Mouse (Mus musculus) left cerebral cortex, postnatal 14 days (tissue): ENCODE measurements around the gene Btbd9. TPM values are rescaled to one million over a fixed set of nuclear protein-coding genes. Genes with fewer than 3 reads are reported as not detected.
A peak's percentile ranks its signal among the peaks of the same experiment; 100 is the strongest.

Experiments used
- DNase-seq, 2 experiments: peaks; one replicate each; pipeline ENCODE4 v3.0.0; 2021 to 2022; ENCODE audit warnings: low spot score in 2 of 2, mixed read lengths in 1 of 2
- intact Hi-C: fragments of 180-260 bp; cut with DNase I; formaldehyde crosslinking; loops from one replicate; pipeline ENCODE4 v1.15.1; 2025
- total RNA-seq, 2 experiments: library from RNA; stranded (reverse); gene quantifications; 2 replicates each; pipeline ENCODE4 v1.2.3; 2021

Gene Btbd9
- total RNA-seq, 2 experiments from 2014 or later, result 78.9 to 95.2 TPM

DNA sequence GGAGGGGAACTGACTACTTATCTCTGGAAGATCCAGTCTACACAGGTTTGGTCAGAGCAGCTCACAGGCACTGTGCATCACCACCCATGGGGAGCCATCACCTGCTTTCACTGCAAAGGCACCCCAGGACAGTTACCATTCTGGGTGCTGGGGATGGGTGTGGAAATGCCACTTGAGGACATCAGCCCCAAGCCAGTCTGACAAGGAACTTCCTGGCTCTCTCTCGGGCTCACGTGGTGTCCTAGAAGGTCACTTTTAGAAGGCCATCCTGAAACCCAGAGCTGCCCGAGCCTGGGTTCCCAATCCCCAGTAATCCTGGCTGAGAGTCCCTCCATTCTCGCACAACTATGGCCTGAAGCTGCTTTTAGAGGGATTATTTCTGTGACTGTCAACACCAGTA, 360.5 kb downstream of the Btbd9 start:
- intact Hi-C loops, result no loop called here

GRCm38 (mm10) chr17:30214393-30214792, 361.9 kb downstream of the Btbd9 start:
- intact Hi-C loops, result no loop called here
- DNase-seq, result peak; percentile 72 to 82

More for the DNA sequence above, 360.5 kb downstream of the Btbd9 start:
- DNase-seq, result no peak

GRCm38 (mm10) chr17:30213371-30213770, 362.9 kb downstream of the Btbd9 start:
- intact Hi-C loops, result no loop called here

GRCm38 (mm10) chr17:30212647-30213046, 363.6 kb downstream of the Btbd9 start:
- intact Hi-C loops, result no loop called here
- DNase-seq, result no peak

More at GRCm38 (mm10) chr17:30213371-30213770, 362.9 kb downstream of the Btbd9 start:
- DNase-seq, result no peak

DNA sequence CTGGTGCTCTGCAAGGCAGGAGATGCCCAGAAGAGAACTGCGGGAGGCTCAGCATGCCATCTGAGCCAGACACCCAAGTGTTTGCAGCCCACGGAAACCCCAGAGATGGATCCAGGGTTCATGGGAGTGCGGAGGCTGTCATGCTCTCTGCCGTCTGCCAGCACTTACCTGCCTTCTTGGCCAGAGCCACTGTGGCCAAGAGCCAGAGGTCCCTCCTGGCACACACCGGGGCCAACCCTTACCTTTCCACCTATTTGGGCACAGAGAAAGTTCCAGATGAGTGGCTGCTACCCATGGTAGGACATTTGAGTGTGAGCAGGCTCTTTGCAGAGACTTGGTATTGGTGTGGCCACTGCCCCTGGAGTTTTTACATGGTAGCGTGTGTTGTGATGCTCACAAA, 365.4 kb downstream of the Btbd9 start:
- no peak for DNase-seq
- intact Hi-C loops, result no loop called here

- DNase-seq, result no peak
- intact Hi-C loops, result no loop called here
Observed at GRCm38 (mm10) chr17:30210262-30210661, 366.0 kb downstream of the Btbd9 start.

GRCm38 (mm10) chr17:30205062-30205825, 371.0 kb downstream of the Btbd9 start:
- no peak for DNase-seq
- intact Hi-C loops, result no loop called here

DNA sequence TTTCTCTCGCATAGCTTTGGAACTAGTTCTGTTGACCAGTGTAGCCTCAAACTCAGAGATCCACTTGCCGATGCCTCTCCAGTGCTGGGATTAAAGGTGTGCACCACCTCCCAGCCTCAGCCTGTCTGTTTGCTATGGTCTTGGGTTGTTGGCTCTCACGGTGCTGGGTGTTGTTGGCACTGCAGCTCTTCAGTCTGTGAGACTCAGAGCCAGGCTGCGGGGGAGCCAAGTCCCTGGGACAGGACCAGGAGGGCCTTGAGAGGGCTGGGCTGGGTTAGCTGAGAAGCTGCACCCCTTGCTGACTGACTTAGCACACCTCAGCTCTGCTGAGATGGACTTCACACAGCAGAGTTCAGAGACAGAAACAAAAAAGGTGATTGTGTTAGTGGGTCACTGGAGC, 376.0 kb downstream of the Btbd9 start:
- intact Hi-C loops, result no loop called here
- DNase-seq, result no peak

DNA sequence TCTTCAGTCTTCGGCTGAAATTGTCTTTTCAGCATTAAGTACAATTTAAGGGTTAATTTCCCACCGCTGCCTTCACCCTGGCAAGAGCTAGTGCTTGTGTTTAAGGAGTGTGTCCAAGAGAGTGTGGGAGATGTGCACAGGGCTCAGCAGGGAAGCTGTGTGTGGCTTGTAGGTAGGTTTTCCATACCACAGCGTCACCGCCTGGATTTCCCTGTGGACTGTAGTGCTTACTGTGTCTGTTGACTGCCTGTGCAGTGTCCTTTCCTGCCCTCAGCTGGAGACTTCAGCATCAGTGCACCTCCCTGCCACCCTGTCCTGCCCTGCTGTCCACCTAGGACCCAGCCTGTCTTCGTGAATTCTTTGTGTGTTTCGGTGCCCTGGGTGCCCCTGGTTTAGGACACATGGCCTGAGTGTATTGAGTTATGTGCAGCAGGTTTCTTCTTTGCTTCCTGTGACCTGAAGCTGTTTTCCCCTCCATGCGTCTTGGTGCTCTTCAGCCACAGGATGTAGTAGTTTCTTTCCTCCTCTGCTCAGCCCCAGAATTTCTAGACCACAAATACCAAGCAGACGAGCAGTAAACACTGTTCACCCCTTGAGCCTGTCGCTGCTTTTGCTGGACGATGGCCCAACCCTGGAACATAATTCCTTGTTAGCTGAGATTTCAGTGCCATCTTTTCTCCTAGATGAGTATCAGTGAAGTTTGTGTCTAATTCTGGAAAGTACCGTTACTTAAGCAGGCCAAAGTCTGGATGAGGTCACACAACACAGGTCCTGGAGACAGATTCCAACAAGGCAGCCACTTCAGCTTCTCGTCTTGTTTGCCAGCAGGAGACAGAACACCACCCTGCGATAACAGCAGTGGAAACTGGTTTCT, 376.7 kb downstream of the Btbd9 start:
- intact Hi-C loops, result loop anchor here (5.0 to 10.0 kb wide), 2 partner anchors 82 to 225 kb away; partner anchors contain the start of gene Mdga1
- DNase-seq, result no peak

- intact Hi-C loops, result loop anchor here (5.0 to 10.0 kb wide), 2 partner anchors 81 to 224 kb away; partner anchors contain the start of gene Mdga1
- DNase-seq, result no peak
Observed at GRCm38 (mm10) chr17:30198422-30198821, 377.9 kb downstream of the Btbd9 start.

DNA sequence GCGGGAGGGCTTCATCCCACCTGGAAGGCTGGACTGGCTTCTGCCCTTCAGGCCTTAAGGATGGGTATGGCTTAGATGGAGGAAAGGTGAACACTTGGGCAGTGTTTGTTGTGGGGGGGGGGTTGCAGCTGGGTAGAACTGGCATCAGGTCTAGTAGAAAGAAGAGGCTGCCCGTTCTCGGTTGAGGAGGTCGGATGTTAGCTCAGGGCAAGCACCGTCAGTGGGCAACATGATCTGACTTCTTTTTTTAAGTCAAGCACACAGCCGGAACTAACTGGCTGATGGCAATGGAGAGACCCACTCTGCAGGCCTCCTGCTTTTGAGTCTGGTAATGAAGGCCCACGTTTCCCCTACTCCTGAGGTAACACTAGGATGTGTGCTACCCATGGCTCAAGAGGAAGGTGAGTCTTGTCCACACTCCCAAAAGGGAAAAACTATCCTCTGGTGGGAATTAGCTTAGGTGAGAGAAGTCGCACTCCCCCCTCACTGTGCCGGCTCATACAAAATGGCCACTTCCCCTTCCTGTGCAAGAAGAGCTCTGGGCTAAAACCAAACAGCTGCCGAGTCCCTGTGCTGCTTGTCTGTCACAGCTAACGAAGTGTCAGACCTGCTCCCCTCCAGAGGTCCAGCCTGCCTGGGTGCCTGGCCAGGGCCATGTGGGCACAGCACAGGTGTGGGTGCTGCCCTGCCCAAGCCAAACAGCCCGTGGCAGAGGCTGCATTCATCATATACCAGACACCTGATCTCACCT, 378.8 kb downstream of the Btbd9 start:
- DNase-seq, result no peak
- intact Hi-C loops, result loop anchor here (5.0 to 10.0 kb wide), 2 partner anchors 80 to 223 kb away; partner anchors contain the start of gene Mdga1

- intact Hi-C loops, result loop anchor here (5.0 to 10.0 kb wide), 2 partner anchors 79 to 222 kb away; partner anchors contain the start of gene Mdga1
- DNase-seq, result peak; percentile 27 to 77
Observed at GRCm38 (mm10) chr17:30196401-30197279, 379.6 kb downstream of the Btbd9 start.

GRCm38 (mm10) chr17:30195591-30196183, 380.6 kb downstream of the Btbd9 start:
- peak in 1 of 2 experiments; percentile 4 for DNase-seq
- intact Hi-C loops, result loop anchor here (5.0 to 10.0 kb wide), 2 partner anchors 78 to 221 kb away; partner anchors contain the start of gene Mdga1

DNA sequence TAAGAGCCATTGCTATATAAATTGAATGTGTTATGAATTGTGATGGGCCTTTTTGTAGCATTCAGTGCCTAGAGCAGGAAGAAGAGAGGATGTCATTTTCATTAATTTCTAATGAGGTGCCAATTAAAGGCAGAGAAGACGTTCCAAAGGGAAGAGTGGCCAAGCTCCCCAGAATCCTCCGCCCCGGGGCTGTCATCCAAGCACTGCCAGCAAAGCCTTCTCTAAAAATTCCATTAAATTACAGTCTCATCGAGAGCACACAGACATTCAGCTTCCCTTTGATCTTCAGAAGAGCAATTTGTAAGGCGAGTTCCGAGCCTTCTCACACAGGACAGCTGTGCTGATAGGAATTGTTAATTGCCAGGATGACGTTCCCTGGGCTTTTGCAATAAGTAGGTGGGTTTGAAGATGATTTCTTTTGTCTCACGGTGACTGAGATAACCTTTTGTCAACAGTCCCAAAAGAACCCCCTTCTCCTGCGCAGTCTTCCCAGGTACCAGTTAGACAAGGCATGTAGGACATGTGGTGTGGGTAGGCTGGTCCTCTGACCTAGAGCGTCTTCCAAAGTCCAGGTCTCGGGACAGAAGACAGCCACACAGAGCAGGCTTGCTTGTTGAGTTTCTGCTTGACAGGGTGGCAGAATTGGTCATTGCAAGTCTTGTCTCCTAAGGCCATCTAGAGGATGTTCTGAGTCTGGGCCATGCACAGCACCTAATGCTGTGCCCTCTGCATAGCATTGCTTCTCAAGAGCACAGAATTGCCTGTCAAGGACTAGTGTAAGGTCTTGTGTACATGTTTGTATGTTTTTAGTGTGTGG, 381.5 kb downstream of the Btbd9 start:
- intact Hi-C loops, result loop anchor here (5.0 to 10.0 kb wide), 2 partner anchors 78 to 220 kb away; partner anchors contain the start of gene Mdga1
- peak in 1 of 2 experiments; percentile 3 for DNase-seq

DNA sequence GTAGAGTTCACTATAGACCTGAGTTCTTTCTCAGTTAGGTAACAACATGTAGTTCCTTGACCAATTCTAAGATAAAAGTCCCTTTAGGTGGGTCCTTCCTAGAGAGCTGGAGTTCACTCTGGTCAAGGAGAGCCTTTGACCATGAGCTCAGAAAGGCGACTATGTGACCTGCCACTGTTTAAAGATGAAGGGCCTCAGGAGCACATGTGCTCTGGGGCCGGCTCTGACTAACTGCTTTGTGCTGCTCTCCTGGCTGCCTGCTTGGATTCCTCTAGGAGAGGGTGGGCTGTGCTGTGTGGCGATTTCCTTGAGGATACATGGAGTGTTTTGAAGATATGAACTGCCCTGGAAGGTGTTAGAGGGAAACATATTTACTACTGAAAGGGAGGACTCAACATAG, 382.2 kb downstream of the Btbd9 start:
- intact Hi-C loops, result loop anchor here (10.0 kb wide), 1 partner anchor 219 kb away; the partner anchor contains the start of gene Mdga1
- DNase-seq, result peak in 1 of 2 experiments; percentile 2

DNA sequence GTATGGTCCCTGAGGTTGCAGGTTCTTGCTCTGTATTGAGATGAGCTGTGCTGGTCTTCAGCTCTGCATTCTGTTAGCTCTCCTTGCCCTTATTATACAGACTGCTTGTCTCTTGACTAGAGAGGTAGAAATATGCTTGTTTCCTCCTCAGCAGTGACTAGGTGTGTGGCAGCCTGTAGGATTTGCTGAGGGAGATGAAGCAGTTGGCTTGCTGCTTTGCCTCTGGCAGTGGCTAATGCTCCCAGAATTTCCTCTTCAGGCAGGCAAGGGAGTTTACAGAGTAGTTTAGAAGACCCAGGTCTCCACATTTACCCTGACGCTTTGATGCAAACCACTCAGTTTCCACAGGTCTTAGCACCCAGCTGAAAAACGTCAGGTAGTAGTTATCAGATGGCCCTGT, 382.7 kb downstream of the Btbd9 start:
- DNase-seq, result peak in 1 of 2 experiments; percentile 3
- intact Hi-C loops, result loop anchor here (10.0 kb wide), 1 partner anchor 219 kb away; the partner anchor contains the start of gene Mdga1
